Mouse (Mus musculus) erythroblast, embryonic 14.5 days (primary cell): Measurements from ENCODE around the gene Rrbp1.

Experiments used
- GATA1 ChIP-seq: IDR thresholded peaks from 2 replicates; pipeline ENCODE4 v1.6.1; 2012; ENCODE audit warnings: low read length, inconsistent platforms, mixed read lengths
- TAL1 ChIP-seq: IDR thresholded peaks from 3 replicates; pipeline ENCODE4 v1.6.1; 2012; ENCODE audit warnings: low read length, inconsistent platforms, mixed read lengths

DNA sequence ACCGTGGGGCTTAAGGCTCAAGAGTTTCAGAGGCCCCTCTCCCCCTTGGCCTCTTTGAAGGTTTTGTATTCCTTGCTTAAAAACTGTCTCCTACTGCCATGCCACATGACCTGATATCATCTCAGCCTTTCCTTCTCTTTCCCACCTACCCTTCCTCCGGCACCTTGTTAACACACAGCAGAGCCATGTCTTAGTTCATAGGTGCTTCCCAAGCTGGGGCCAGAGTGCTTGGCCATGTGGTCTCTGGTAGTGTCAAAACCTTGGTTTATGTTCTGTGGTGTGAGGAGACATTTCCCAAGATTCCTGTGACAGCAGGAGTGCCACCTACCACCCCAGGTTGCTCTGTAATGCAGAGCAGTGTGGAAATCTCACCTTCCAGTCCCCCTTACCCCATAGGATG, 64.7 kb downstream of the Rrbp1 start:
- TF ChIP-seq TAL1 (no peak), GATA1 (no peak)
